Mouse (Mus musculus) T-cell, adult 2 months (primary cell): ENCODE results near the gene Hist1h2aa.

Source experiments
- DNase-seq: peaks from one replicate; pipeline ENCODE4 v3.0.0; 2022; ENCODE audit warnings: low spot score

The Hist1h2aa gene

DNA sequence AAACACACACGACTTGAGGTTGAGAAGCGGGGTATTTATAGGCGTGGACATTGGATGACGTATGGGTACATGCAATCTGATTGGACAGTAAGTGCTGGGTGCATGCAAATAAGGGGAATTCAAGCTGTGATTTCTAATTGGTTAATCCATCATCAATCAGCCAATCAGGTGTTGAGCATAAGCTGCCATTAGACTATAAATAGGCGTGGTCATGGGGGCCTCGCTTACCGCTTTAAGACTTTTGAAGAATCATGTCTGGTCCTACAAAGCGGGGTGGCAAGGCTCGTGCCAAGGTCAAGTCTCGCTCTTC is at the start of gene Hist1h2aa:
TSS of gene Hist1h2aa (plus strand) at position 252 of the 310 bp plus-strand sequence.
- DNase-seq = no peak

GRCm38 (mm10) chr13:23885540-23885939 is 48.7 kb upstream of the Hist1h2aa start:
- no peak for DNase-seq

GRCm38 (mm10) chr13:23887026-23887725 is 47.1 kb upstream of the Hist1h2aa start:
- DNase-seq = no peak

DNA sequence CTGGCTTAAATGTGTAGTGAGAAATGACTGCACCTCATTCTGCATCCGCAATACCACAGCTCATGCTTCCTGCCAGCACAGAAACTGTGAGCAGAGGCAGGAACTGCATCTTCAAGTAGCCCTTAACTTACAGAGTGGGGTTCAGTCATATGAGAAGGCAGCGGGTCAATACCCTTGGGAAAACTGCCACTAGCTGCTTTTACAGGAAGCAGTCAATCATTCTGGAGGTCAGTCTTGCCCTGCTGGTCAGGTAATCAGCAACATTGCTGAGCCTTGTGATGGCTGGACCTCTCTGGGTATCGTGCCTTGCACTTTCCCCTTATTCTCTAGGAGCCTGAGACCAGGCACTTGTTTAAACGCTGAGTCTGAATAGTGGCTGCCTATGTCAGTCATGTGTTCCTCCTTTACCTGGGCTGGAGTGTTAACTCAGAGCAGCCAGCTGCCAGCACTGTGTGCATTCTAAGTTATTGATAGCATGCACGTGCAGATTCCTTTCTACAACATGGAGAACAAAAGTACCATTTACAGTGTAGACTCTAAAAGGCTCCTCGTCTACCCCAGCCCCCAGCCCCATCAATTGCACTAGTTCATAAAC is 45.2 kb upstream of the Hist1h2aa start:
- DNase-seq = no peak

GRCm38 (mm10) chr13:23892592-23893268 is 41.5 kb upstream of the Hist1h2aa start:
- DNase-seq = no peak

DNA sequence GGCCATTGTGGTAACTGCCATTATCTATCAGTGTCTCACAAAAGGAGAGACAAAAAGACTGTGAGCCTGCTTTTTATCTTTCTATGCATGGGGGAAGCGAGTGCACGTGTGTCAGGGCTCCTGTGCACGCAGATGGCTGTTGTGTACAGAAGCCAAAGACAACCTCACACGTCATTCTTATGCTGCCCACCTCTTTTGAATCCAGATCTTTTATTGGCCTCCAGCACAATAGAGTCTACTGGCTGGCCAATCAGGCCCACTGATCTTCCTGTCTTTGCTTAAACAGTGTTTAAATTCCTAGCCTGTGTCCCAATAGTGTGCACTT is 41.0 kb upstream of the Hist1h2aa start:
- no peak for DNase-seq

DNA sequence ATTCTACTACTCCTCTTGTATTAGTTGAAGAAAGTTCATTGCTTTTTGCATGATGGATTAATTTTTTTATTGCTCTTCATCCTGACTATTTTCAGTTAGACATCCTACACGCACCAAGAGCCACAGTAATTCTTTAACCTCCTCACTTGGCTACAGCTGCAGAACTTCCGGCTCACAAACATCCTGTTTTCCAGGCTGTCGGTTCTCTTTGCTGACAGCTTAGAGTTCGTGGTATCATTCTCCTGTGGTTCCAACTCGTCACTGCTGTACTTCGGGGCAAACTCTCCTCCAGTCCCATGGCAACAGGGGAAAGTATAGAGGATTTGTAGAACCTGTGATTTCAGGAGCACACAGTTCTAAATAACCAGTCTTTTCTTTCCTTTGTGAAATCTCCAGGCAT is 36.0 kb upstream of the Hist1h2aa start:
- no peak for DNase-seq

DNA sequence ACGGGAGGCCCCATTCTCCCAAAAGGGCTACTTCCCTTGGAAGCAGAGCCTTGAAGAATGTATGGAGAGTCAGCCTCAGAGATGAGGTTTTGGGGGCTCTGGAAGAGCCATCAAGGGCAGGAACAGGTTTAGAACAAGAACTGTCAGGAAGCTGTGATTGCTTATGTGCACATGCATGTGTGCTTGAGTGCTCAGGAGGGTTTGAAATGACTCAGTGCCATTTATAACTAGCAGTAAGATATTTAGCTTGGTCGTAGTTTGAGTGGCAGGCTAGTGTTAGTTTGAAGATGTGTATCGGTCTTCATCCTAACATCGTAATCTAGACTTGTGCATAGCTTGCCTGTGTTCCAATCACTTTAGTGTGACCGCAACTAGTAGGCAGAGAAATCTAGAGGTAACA is 27.4 kb upstream of the Hist1h2aa start:
- no peak for DNase-seq

DNA sequence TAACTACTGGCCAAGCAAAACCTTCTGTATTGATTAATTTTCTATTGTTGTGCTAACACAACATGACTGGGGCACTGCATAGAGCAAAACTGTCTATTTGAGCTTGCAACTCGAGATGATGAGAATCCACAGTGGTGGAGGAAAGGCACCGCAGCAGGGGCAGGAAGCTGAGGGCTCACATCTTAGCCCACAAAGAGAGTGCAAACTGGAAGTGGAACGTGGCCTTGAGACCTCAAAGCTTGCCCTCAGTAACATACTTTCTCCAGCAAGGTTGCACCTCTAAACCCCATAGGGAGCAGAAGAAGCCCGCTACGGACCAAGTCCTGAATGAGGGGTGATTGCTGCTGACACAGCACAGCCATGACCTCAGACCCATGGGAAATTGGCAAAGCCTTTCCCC is 24.1 kb upstream of the Hist1h2aa start:
- DNase-seq = no peak

- DNase-seq = no peak
Measured at GRCm38 (mm10) chr13:23911335-23911734, 22.9 kb upstream of the Hist1h2aa start.

DNA sequence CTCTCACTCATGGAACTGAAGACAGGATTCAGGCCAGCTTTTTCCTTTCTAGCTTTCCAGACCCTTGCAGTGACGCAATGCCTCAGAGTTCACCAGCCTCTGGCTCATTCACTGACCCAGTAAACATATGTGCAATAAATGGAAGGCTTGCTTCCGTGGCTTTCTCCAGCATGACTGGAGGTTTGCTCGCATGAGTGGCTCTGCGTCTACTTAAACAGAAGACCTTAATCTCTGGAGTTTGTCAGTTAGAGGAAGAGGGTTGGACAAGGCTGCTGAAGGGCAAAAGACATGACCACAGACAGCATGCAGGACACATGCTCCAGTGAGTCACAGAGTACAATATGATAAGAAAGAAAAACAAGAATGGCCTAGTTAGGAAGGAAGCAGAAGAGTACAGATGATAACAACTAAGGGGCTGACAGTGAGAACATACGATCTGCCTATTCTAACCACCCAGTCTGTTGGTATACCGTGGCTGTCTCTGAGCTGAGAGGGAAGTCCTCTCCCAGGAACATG is 20.4 kb upstream of the Hist1h2aa start:
- DNase-seq = no peak

- DNase-seq = no peak
Measured at GRCm38 (mm10) chr13:23914376-23915167, 19.7 kb upstream of the Hist1h2aa start, which contains the start of gene Slc17a4. Gene Slc17a4 (minus strand): TSS chr13:23915009.

DNA sequence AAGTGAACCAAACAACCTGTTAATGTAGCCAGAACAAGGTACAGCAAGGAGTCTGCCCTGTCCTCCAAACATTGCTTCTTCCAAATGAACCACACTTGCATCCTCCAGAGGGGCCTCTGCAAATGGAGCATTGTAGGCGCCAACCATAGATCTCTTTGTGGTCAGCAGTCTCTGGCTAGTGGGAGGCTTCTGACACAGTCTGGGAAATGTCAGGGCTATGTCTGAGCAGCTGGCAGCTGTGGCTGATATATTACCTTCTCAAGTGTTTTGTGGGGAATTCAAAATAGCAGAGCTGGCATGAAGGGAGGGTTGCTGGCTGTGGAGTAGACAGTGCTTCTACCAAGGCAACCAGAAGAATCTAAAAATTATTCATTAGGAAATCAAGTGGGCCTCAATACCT is 18.1 kb upstream of the Hist1h2aa start:
- DNase-seq = no peak

DNA sequence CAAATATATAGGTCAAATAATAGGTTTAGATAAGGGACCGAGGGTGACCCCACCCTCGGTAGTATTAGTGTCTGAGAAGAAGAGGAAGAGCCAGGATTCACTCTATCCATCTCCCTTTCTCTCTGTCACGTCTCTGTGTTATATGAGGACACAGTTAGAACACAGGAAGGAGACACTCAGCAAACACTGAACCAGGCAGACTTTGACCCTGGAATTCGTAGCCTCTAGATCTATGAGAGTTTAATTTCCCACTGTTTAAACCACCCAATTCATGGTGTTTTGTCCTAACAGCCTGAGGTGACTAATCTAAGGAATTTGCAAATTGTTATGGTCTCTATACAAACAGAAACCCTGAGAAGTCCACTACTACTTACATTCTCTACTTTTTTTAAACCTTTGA is 16.6 kb upstream of the Hist1h2aa start:
- DNase-seq = no peak

GRCm38 (mm10) chr13:23925792-23926191 is 8.5 kb upstream of the Hist1h2aa start:
- no peak for DNase-seq

DNA sequence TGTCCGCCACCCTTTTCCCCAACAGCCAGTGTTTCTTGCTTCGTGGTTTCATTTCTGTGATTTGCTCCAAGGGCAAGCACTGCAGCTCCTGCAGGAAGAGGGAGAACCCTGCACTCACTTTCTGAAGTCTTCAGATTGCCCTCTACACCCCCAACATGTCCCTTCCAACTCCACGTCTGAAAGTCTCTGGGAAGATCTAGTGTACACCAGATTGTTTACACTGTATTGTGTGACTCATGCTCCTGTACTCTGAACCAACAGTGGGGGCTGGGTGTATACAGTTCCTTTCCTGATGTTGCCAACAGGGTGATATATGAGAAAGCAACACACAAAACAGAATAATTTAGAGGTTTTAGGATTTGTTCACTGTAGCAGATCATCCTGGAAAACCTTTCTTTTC is 5.6 kb upstream of the Hist1h2aa start:
- no peak for DNase-seq

- DNase-seq = no peak
Measured at GRCm38 (mm10) chr13:23930461-23930860, 3.8 kb upstream of the Hist1h2aa start.

DNA sequence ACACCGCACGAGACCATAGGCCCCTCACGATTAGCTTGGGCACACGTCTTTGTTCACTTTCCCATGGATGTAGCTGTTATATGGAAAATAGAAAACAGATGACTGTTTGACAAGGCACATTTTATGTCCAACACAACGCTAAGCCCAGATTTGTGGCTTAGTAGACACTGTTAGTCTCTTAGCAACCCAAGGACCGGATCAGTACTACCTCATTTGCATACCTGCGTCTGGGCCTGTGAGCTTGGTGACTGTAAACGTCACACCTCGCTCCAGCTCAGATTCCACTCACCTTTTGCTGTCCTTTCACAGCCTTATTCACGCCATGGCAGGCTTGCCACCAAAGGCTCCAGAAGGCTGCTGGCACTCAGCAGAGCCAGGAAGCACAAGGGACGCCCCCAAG is 3.4 kb upstream of the Hist1h2aa start:
- no peak for DNase-seq

GRCm38 (mm10) chr13:23933421-23934210 is 646 bp upstream of the Hist1h2aa start, which contains the start of gene Hist1h2ba:
Gene Hist1h2ba (minus strand): TSS chr13:23934156.
- no peak for DNase-seq

DNA sequence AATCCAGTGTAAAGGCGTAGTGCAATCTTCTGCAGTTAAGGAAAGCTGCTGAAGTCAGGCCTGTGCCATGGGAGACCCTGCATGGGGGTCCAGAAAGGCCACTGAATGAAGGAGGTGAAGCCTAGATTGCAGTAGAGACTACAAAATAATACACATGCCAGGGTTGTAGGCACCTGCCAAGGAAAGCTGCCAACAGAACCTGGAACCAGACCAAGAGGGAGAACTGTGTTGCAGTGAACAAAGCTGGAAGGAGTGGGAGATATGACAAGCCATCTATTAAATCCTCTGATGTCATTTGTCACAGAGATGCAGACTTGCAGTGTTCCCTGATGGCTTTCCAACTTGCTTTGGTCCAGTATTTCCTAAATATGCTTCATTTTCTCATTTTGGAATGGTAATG is 4.4 kb downstream of the Hist1h2aa start:
- DNase-seq = no peak

DNA sequence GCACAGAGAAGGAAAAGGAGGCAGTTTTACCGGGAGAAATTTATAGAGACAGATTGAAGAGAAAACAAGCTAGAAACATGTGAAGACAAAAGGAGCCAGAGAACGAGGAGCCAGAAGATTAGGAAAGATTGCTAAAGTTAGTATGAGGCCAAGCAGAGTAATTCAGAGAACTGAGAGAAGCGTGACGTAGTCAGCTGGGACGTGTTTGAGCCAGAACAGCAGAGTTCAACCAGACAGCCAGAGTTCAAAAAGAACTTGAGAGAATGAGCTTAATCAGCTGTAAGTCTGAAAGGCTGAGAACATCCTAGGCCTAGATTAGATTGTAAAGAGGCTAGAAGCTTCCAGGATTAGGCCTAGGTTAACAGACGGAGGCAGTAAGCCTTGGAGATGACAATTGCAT is 6.0 kb downstream of the Hist1h2aa start:
- no peak for DNase-seq

GRCm38 (mm10) chr13:23942861-23943260 is 8.6 kb downstream of the Hist1h2aa start:
- no peak for DNase-seq
